Mouse (Mus musculus) T-helper 17 cell (primary cell): Measurements from ENCODE around the gene Tsr3.

Experiments used
- in situ Hi-C, 2 experiments: fragments of 300-600 bp; cut with MboI, MseI; formaldehyde crosslinking; loops; 1 replicate in 1 of 2; 2 replicates in 1 of 2; pipeline ENCODE4 v1.15.1; 2025; ENCODE audit warnings: high pct_unique_total_duplicates in 2 of 2

The Tsr3 gene

GRCm38 (mm10) chr17:25290411-25290810 is 50.4 kb downstream of the Tsr3 start:
- in situ Hi-C loops: no loop called here
